Mouse (Mus musculus) liver, embryonic 15.5 days (tissue): ENCODE measurements at regions not wholly inside any gene's neighbourhood (a gene's known extent, or its start where the extent isn't known, plus 50 kb on each side); places are given as distances from the start of the nearest gene placed in this dataset.

Source experiments
- ATAC-seq: fragments of 200-750 bp; cut with Nextera tagmentation; 2 replicates; pipeline ENCODE4 v1.8.0; 2017; ENCODE audit warnings: moderate number of reproducible peaks, mild to moderate bottlenecking, moderate library complexity; ENCODE audit not compliant: insufficient read depth
- H3K27ac ChIP-seq: fragments of 300-500 bp; sonication (generic); replicated peaks from 2 replicates; pipeline ENCODE4 v1.5.1; 2015; ENCODE audit warnings: mild to moderate bottlenecking, inconsistent platforms
- H3K27me3 ChIP-seq: fragments of 300-500 bp; sonication (generic); 2 replicates; pipeline ENCODE4 v1.6.1; 2015; ENCODE audit warnings: mild to moderate bottlenecking, inconsistent platforms
- H3K36me3 ChIP-seq: fragments of 300-500 bp; sonication (generic); replicated peaks from 2 replicates; pipeline ENCODE4 v1.6.1; 2015; ENCODE audit warnings: moderate library complexity, mild to moderate bottlenecking, inconsistent platforms
- H3K4me1 ChIP-seq: fragments of 300-500 bp; sonication (generic); replicated peaks from 2 replicates; pipeline ENCODE4 v1.6.1; 2015; ENCODE audit warnings: inconsistent platforms
- H3K4me2 ChIP-seq: fragments of 300-500 bp; sonication (generic); 2 replicates; pipeline ENCODE4 v1.6.1; 2015; ENCODE audit warnings: moderate library complexity, mild to moderate bottlenecking, inconsistent platforms
- H3K4me3 ChIP-seq: fragments of 300-500 bp; sonication (generic); replicated peaks from 2 replicates; pipeline ENCODE4 v1.5.1; 2015; ENCODE audit warnings: mild to moderate bottlenecking, inconsistent platforms
- H3K9ac ChIP-seq: fragments of 300-500 bp; sonication (generic); 2 replicates; pipeline ENCODE4 v1.6.1; 2015; ENCODE audit warnings: moderate library complexity, mild to moderate bottlenecking, inconsistent platforms
- H3K9me3 ChIP-seq: fragments of 300-500 bp; sonication (generic); replicated peaks from 2 replicates; pipeline ENCODE4 v1.6.1; 2016; ENCODE audit warnings: inconsistent platforms
- whole genome bisulfite sequencing: fragments of 180-500 bp; shearing (Covaris S2); methylation state at CpG from one replicate; pipeline ENCODE4 v1.1.7; 2015; ENCODE audit warnings: mixed read lengths; ENCODE audit not compliant: insufficient replicate concordance; 5-methylcytosine and 5-hydroxymethylcytosine counted together

DNA sequence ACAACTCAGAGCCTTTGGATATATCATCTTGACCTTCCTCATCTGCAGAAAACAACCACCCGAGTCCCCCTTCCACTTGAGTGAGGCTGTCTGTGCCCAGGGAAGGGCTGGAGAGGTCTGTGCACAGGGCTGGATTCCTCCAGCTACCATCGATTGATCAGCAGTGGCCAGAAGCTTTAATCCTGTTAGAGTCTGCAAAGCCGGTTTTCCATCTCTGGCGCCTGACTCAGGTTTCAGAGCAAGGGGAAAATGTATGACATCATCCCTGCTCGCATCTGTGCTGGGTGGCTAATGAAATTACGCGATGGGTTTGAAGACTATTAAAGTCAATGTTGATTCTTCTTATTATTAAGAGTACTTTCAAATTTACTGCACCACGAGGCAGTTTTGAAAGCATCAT is 229.4 kb upstream of the Slc30a5 start:
- H3K27ac ChIP-seq, result no peak overlapping the region
- no peaks in the 10 kb centered on the region for H3K27me3 ChIP-seq
- ATAC-seq, result no peak
- no peak overlapping the region for H3K4me3 ChIP-seq
- WGBS, result 59% methylated on average over 8 of the region's 8 CpGs
- no peak overlapping the region for H3K4me2 ChIP-seq
- H3K9ac ChIP-seq, result no peak overlapping the region
- H3K36me3 ChIP-seq, result no peaks in the 10 kb centered on the region
- H3K9me3 ChIP-seq, result no peaks in the 10 kb centered on the region
- no peaks in the 10 kb centered on the region for H3K4me1 ChIP-seq

DNA sequence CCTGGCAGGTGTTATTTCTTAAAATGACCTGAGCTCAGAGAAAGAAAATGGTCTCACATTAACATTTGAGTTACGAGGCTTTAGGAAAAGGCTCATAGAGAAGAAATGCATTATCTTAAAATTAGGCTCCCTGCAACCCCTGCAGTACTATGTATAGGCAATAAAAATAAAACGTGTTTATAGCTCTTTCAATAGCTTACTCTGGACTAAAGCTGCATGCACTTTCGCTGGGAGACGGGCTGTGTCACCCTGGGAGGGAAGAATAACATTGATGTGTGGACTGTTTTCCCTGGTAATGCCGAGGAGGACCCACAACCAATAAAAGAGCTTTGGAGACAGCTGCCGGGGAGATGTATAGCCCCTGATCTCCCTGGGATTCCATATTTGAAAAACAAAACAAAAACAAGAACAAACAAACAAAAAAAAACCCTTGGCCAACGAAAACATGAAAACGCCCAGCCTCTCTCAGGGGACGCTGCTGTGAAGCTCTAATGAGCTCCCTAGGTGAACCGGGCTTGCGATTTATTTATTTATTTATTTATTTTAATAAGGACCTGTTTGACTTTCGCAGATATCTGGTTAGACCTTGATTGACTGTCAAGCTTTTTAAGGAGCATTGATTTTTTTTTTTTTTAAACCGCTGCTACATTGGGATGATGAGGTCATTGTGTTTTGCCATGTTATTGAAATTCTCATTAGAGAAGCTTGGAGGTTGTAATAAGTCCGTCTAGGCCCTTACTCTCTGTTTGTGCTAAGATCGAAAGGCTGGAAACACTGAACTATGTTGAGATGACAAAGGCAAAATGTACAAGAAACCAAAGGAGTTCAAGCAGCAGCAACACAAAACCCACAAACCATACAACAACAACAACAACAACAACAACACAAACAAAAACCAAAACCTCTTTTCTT is 228.3 kb upstream of the Slc30a5 start:
- Histone ChIP-seq H3K4me3 (no peak overlapping the region), H3K27me3 (no peaks in the 10 kb centered on the region), H3K27ac (no peak overlapping the region), H3K4me2 (no peak overlapping the region), H3K9me3 (no peaks in the 10 kb centered on the region), H3K36me3 (no peaks in the 10 kb centered on the region), H3K4me1 (no peaks in the 10 kb centered on the region), H3K9ac (no peak overlapping the region)
- WGBS, result 61% methylated on average over 15 of the region's 15 CpGs
- ATAC-seq, result no peak

DNA sequence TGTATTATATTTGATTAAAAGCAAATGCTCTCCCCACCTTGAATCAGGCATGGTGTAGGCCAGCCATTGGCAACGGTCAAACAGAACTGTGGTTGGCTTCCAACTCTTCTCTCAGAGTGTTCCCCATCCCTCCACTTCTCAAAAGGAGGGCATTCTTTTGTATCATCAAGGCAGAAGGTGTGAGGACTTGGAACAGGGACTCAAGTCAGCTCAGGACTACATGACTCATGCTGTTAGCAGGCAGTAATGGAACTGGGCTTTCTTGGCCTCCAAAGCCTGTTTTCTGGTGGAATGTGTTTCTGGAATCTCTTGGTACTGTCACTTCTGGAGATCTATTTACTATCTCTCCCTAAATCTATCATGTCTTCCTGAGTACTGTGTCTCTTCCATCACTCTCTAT is 216.3 kb upstream of the Slc30a5 start:
- Histone ChIP-seq H3K27ac (no peak overlapping the region), H3K9ac (no peak overlapping the region), H3K27me3 (no peaks in the 10 kb centered on the region), H3K4me3 (no peak overlapping the region), H3K4me1 (no peaks in the 10 kb centered on the region), H3K4me2 (no peak overlapping the region), H3K36me3 (no peaks in the 10 kb centered on the region), H3K9me3 (no peaks in the 10 kb centered on the region)
- WGBS, result 55% methylated on average over 1 of the region's 1 CpGs
- ATAC-seq, result no peak

DNA sequence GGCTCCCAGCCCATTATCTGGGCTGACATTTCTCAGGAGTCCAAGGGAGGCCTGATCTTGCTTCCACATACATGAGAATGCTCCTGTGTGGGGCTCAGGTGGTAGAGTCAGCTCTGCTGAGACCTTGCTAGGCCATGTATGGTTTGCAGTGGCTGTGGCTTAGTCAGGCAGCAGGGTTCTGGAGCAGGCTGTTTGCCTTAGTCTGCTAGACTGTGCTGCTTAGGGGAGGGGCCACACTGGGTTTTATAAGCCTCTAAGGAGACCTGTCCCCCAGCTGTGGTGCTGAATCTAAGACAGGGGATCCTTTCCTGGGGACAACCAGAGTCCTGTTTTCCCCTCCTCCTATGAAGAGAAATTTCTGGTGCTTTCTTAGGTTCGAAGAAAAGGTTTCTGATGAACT is 199.4 kb upstream of the Slc30a5 start:
- Histone ChIP-seq H3K4me2 (no peak overlapping the region), H3K9me3 (no peaks in the 10 kb centered on the region), H3K27ac (no peak overlapping the region), H3K4me1 (no peaks in the 10 kb centered on the region), H3K4me3 (no peak overlapping the region), H3K27me3 (no peaks in the 10 kb centered on the region), H3K9ac (no peak overlapping the region), H3K36me3 (no peaks in the 10 kb centered on the region)
- 45% methylated on average over 1 of the region's 1 CpGs for WGBS
- no peak for ATAC-seq

DNA sequence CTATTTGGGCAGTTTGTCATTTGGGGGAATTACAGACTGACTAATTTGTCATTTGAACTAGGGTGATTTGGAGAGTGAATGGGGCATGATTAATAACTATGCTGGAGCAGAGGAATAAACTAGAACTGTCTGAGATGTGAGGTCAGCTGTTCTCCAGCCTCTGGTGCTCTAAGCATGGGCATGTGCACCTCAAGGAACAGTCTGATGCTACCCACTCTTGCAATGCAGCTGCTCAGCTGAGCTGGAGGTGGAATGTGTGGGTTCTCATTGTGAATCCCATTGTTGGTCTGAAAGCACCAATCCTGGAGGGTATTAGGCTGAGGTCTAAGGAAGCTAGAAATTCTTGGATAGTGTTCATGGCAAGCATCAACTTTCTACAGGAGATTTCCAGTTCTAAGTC is 192.8 kb upstream of the Slc30a5 start:
- Histone ChIP-seq H3K36me3 (no peaks in the 10 kb centered on the region), H3K27me3 (no peaks in the 10 kb centered on the region), H3K4me2 (no peak overlapping the region), H3K9me3 (no peaks in the 10 kb centered on the region), H3K4me3 (no peak overlapping the region), H3K9ac (no peak overlapping the region), H3K27ac (no peak overlapping the region), H3K4me1 (no peaks in the 10 kb centered on the region)
- no peak for ATAC-seq

DNA sequence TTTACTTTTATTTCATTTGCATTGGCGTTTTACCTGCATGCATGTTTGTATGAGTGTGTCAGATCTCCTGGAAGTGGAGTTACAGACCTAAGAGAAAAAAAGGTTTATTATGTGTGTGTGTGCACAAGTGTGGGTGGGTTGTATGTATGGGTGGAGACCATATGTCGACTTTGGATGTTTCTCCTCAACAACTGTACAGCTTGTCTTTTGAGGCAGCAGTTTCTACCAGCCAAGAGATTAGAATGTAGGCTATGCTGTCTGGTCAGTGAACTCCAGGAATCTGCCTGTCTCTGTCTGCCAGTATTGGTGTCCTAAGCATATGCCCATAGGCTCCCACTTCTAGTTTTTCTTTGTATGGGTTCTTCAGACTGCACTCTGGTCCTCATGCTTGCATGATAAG is 192.3 kb upstream of the Slc30a5 start:
- ATAC-seq, result no peak

DNA sequence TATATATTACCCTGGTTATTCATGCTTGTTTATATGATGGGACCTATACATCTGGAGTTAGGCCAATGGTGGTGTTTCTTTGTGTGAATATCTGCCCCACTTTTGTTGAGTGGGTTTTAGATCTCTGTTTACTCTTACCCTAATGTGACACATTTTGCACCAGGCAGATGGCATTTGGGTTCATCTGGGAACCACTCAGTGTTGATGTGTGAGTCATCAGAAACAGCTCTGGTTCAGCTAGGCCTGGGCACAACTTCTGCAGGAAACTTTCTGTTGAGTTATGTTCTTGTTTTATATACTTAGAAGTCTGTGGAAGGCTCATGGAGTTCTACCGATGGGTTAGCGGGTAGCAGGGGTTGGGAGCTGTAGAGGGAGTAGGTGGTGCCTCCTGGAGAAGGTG is 191.7 kb upstream of the Slc30a5 start:
- H3K27me3 ChIP-seq, result no peaks in the 10 kb centered on the region
- H3K36me3 ChIP-seq, result no peaks in the 10 kb centered on the region
- H3K4me1 ChIP-seq, result no peaks in the 10 kb centered on the region
- H3K4me3 ChIP-seq, result no peak overlapping the region
- no peak overlapping the region for H3K9ac ChIP-seq
- H3K4me2 ChIP-seq, result no peak overlapping the region
- no peaks in the 10 kb centered on the region for H3K9me3 ChIP-seq
- no peak overlapping the region for H3K27ac ChIP-seq
- no peak for ATAC-seq
- WGBS, result 62% methylated on average over 2 of the region's 2 CpGs

More for the DNA sequence above, 192.3 kb upstream of the Slc30a5 start:
- Histone ChIP-seq H3K36me3 (no peaks in the 10 kb centered on the region), H3K4me2 (no peak overlapping the region), H3K27ac (no peak overlapping the region), H3K9me3 (no peaks in the 10 kb centered on the region), H3K27me3 (no peaks in the 10 kb centered on the region), H3K4me3 (no peak overlapping the region), H3K4me1 (no peaks in the 10 kb centered on the region), H3K9ac (no peak overlapping the region)
- 53% methylated on average over 2 of the region's 2 CpGs for WGBS

DNA sequence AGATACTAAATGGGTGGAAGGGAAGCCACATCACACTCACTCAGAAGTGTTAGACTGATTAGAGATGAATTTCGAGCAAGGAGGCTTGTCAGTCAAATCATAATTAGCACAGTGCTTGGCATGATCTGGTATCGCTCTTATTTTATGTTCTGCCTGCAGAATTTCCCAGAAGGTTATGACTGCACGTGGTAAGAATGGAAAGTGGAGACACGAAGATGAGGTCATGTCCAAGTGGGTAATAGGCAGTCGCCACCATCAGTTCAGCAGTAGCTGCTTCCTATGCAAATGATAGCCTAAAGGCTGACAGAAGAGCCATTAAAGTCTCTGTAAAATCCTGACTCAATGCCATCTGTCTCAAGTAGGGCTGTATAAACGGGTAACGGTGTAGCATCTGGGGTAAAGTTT is 186.0 kb upstream of the Slc30a5 start:
- H3K27me3 ChIP-seq, result no peaks in the 10 kb centered on the region
- WGBS, result 54% methylated on average over 7 of the region's 7 CpGs
- no peak overlapping the region for H3K4me2 ChIP-seq
- H3K4me3 ChIP-seq, result no peak overlapping the region
- ATAC-seq, result no peak
- H3K27ac ChIP-seq, result no peak overlapping the region
- no peaks in the 10 kb centered on the region for H3K9me3 ChIP-seq
- H3K36me3 ChIP-seq, result no peaks in the 10 kb centered on the region
- H3K4me1 ChIP-seq, result no peaks in the 10 kb centered on the region
- H3K9ac ChIP-seq, result no peak overlapping the region

DNA sequence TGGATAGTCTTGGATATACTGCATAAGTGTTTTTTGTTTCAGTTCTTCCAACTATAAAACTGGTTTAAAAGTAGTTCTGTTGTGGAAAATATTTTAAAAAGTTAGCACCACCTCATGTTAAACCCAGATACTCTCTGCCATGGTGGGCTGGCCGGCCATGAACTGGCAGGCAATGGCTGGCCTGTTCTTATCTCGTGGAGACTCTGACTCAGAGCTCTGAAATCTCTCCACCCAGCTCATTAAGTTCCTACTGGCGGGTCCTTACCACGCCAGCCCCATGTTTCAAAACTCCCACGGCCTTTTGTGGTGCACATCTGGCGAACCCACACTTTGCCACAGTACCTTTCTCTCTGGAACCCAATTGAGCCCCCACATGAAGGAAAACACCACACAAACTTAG is 183.8 kb upstream of the Slc30a5 start:
- no peak overlapping the region for H3K9ac ChIP-seq
- H3K36me3 ChIP-seq, result no peaks in the 10 kb centered on the region
- no peaks in the 10 kb centered on the region for H3K9me3 ChIP-seq
- 41% methylated on average over 6 of the region's 6 CpGs for WGBS
- no peaks in the 10 kb centered on the region for H3K27me3 ChIP-seq
- H3K4me3 ChIP-seq, result no peak overlapping the region
- H3K27ac ChIP-seq, result no peak overlapping the region
- H3K4me2 ChIP-seq, result no peak overlapping the region
- no peaks in the 10 kb centered on the region for H3K4me1 ChIP-seq
- ATAC-seq, result no peak

DNA sequence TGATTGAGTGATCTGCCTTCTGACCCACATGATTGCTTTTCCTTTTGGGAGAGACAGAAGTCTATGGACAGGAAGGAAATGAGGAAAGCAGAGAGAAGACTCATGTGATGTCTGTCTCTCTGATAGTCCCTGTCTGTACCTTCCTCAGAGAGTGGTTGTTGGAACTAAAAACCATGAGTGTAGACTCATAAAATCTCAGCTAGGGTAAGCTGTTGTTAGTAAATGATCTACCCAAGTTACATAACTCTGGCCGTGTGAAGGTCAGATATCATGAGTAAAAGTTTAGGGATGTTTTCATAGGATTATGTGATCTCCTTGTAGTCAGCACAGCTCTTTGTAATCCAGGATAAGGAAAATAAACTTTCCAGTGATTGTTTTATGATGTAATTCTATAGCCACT is 183.0 kb upstream of the Slc30a5 start:
- Histone ChIP-seq H3K4me1 (no peaks in the 10 kb centered on the region), H3K36me3 (no peaks in the 10 kb centered on the region), H3K27me3 (no peaks in the 10 kb centered on the region), H3K27ac (no peak overlapping the region), H3K4me2 (no peak overlapping the region), H3K4me3 (no peak overlapping the region), H3K9me3 (no peaks in the 10 kb centered on the region), H3K9ac (no peak overlapping the region)
- ATAC-seq, result no peak
- WGBS, result 54% methylated on average over 1 of the region's 1 CpGs

DNA sequence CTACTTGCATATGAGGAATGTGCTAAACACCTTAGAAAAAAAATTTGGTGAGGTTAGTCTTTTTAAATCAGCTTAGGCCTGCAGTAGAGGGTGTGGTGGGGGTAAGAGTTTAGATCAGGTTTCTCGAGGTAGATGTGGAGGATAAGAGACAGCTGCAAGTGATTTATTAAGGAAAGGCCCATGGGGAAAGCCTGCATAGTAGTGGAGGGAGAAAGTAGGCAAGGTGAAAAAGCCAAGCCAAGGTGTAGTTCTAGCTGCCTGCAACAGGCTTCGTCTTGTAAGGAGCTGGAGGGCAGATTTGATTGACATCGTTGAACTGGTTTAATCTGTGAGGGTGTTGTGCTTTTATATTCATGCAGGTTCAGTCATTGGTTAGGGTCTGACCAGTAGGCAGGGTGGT is 182.2 kb upstream of the Slc30a5 start:
- no peaks in the 10 kb centered on the region for H3K4me1 ChIP-seq
- H3K9me3 ChIP-seq, result no peaks in the 10 kb centered on the region
- no peaks in the 10 kb centered on the region for H3K27me3 ChIP-seq
- 60% methylated on average over 3 of the region's 3 CpGs for WGBS
- H3K4me2 ChIP-seq, result no peak overlapping the region
- no peak for ATAC-seq
- no peak overlapping the region for H3K9ac ChIP-seq
- H3K36me3 ChIP-seq, result no peaks in the 10 kb centered on the region
- H3K4me3 ChIP-seq, result no peak overlapping the region
- no peak overlapping the region for H3K27ac ChIP-seq

DNA sequence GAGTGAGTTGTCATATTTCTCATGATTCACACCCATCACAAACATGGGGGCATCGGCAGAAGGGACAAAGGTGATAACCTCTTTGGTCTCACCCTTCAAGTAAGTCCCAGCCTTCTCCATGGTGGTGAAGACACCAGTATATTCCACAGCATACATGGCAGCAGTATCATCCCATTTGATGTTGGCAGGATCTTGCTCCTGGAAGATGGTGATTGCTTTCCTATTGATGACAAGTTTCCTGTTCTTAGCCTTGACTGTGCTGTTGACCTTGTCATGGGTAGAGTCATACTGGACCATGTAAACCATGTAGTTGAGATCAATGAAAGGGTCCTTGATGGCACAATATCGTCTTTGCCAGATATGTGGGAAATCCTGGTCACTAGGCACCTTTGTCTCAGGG is 180.4 kb upstream of the Slc30a5 start:
- Histone ChIP-seq H3K36me3 (no peaks in the 10 kb centered on the region), H3K4me1 (no peaks in the 10 kb centered on the region), H3K27me3 (no peaks in the 10 kb centered on the region), H3K9me3 (no peaks in the 10 kb centered on the region), H3K9ac (no peak overlapping the region), H3K4me3 (no peak overlapping the region), H3K4me2 (no peak overlapping the region), H3K27ac (no peak overlapping the region)
- 60% methylated on average over 2 of the region's 2 CpGs for WGBS
- no peak for ATAC-seq
